Mouse (Mus musculus) megakaryocyte progenitor cell, adult 5-6 weeks (primary cell): ENCODE measurements around the gene Dnaaf2. TPM values are rescaled to one million over a fixed set of nuclear protein-coding genes. Genes with fewer than 3 reads are reported as not detected.

ENCODE experiments used
- ATAC-seq: replicated peaks from 2 replicates; pipeline ENCODE4 v1.8.0; 2016; ENCODE audit warnings: mild to moderate bottlenecking, moderate TSS enrichment, inconsistent platforms; ENCODE audit not compliant: poor library complexity
- total RNA-seq, 2 experiments: library from RNA; stranded (forward) in 1 of 2; stranded (reverse) in 1 of 2; fragments of 157-497, 149-512 nt in 1 of 2; fragments of 200-1000 nt in 1 of 2; gene quantifications; 2 replicates each; pipeline versions ENCODE4 v1.2.3 to v1.2.4; 2015 to 2017

The Dnaaf2 gene
- total RNA-seq (2015) (6.0 and 6.3 TPM in 2 replicates), total RNA-seq (2017) (5.3 and 7.5 TPM in 2 replicates)

DNA sequence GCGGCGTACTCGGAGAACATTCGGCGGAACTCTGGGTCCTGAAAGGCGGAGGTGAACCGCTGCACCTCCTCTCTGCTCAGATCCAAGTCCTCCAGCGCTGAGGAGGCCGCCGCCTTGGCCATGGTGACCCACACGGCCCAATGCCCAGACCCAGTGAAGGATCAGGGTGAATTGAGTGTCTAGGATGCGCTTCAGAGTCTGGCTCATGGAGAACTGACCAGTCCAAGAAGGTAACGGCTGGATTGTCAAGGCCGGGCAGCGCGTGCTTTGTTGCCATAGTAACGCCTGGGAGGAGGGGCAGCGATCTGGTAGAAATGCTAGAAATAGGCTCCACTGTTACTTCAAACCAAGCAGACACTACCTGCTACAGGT lies at the start of gene Dnaaf2:
Gene Dnaaf2 (minus strand): TSS at position 266 of the 372 bp plus-strand sequence.
- ATAC-seq: peak; percentile 35

DNA sequence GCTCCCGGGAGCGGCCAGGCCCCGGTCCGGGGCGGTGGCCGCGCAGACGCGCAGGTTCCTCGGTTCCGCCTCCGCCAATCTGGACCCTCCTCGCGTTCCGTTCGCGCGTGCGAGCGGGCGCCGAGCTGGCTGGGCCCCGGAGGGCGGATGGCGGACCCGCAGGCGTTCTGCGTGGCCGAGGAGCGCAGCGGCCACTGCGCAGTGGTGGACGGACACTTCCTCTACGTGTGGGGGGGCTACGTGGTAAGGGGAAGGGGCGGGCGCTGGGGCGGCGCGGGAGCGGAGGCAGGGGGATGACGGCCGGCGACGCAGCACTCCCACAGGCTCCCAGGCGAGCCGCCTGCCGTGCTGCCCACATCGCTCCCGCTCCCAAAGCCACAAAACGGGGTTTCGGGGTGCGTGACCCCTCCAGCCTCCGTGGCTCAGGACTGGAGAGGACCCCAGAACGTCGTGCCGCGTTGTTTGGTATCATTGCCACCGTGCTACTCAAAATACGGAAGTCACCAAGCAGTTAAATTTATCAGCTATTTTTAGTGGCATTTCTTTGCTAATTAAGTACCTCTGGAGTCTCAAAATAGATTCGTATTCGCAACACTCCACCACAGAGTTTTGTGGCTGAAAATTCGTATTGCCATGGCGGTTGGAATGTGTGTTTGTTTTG lies 43.7 kb upstream of the Dnaaf2 start:
- ATAC-seq: peak; percentile 81

DNA sequence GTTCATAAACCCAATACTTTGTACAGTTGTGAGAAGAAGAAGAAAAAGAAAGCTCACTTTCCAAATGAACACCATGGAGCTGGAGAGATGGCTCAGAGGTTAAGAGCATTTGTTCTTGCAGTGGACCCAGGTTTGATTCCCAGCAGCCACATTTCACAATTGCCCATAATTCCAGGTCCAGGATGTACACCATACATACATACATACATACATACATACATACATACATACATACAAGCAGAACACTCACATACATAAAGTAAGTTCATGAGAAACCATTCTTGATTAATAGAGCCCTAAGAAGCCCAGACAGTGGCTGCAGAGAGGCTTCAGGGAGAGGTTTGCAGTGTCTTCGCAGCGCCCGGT lies 43.2 kb upstream of the Dnaaf2 start:
- ATAC-seq: no peak

DNA sequence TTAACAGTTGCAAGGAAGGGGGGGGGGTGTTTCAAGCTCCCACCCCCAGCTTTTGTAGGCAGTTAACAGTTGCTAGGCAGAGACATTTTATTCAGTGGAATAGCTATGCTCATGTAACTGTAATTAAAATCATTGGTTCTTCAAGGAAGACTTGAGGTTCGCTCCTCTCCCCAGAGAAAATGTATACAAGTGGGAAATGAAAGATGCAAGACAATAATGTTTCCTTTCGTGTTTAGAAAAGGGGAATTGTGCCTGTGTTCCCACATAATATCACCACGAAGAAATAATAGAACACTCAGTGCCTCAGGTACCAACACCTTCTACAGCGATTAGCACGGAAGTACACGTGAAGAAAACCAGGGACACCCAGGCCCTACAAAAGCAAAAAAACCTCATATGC lies 42.6 kb upstream of the Dnaaf2 start, which contains the start of gene Klhdc1:
Gene Klhdc1 (plus strand): TSS at position 301 of the 400 bp plus-strand sequence.
- no peak for ATAC-seq

DNA sequence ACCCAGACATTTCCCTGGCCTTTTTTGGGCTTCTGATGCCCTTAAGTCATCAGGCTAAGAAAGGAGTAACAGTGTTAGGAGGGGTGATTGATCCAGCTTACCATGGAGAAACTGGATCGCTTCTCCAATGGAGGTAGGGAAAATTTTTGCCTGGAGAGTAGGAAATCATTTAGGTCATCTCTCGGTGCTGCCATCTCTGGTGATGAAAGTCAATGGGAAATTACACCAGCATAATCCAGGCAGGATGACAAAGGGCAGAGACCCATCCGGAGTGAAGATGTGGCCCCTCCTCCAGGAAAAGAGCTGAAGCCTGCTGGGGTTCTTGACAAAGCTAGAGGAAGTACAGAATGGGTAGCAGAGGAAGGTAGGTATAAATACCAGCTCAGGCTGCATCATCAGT lies 40.1 kb upstream of the Dnaaf2 start:
- ATAC-seq: no peak

DNA sequence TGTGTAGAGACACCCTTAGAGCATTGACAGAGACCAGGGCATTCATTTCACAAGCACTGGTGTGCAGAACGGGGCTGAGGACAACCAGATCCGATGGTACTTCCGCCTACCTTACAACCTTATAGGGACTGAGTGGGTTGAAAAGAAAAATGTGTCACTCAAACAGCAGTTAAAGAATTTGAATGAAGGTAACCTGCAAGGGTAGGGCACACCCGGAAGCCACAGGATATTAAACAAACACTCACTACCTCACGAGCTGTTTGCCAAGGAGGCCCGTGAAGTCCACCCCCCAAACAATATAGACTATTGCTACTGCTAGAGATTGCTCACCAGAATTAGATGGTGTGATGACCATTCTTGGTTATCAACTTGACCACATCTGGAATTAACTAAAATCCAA lies 37.6 kb upstream of the Dnaaf2 start:
- no peak for ATAC-seq

DNA sequence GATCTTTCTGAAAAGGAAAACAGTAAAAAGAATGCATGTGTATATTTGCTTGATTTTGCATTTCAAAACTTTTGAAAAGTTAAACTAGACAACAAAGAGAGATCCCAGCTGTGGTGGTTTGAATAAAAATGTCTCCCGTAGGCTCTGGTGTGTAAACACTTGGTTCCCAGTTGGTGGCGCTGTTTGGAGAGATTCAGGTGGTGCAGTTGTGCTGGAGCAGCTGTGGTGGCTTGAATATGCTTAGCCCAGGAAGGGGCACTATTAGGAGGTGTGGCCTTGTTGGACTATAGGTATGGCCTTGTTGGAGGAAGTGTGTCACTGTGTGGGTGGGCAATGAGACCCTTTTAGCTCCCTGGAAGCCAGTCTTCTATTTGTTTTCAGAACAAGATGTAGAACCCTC lies 31.0 kb upstream of the Dnaaf2 start:
- peak; percentile 74 for ATAC-seq

DNA sequence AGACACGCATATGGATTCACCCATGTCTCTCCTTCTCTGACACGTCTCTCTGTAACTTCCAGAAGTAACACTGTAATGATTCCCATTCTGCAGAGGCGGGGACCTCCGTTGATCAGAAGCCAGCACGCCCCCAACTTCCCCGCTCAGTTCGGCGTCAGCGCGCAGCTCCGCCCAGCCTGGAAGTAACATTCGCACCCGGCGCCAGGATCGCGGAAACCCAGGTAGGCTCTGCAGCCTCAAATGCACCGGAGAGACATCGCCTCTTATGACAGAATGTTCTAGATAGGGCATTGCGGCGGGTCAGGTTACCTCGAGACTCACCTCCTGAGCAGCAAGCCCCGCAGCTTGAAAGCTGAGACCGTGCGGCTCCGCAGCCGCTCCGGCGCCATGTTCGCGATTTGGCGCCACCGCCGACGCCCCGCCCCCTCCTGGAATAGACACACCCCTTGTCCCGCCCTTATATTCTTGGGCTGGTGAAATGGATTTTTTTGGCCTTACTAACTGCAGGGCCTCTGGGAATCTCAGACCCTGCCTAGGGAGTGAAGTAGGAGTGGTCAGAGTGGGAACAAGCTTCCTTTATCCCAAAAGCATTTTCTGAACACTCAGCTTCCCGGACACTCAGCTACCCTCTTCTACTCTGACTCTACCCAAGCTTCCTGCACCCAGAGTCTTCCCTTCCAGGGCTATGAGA lies 29.7 kb upstream of the Dnaaf2 start, which contains the start of gene Pole2:
Gene Pole2 (minus strand): TSS at position 420 of the 691 bp plus-strand sequence.
- ATAC-seq: peak; percentile 92

DNA sequence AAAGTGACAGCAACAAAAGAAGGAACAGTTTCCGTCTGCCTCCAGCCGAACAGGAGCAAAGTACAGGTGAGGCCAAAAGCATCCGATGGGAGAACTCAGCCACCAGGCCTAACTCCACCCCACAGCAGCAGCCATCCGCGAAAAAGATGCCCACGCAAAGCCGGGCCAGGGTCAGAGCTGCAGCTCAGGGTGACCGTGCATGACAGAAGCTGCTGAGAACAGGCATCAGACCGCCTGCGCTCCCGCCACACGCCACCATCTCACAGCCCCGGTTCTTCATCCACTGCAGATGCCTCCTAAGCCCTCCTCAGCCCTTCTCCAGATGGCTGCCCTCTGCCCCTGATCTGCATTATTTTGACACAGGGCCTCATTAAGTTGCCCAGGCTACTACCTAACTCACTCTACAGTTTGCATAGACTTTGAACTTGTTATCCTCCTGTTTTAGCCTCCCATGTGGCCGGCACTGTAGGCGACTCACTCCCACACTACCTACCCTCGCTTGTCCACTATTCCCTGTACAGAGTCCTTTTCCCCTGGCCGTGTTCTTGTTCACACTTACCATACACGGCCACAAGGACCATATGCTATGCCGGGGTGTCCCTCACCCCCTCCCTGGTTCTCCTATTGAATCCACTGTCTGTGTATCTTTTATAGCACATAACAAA lies 22.5 kb upstream of the Dnaaf2 start:
- ATAC-seq: no peak

DNA sequence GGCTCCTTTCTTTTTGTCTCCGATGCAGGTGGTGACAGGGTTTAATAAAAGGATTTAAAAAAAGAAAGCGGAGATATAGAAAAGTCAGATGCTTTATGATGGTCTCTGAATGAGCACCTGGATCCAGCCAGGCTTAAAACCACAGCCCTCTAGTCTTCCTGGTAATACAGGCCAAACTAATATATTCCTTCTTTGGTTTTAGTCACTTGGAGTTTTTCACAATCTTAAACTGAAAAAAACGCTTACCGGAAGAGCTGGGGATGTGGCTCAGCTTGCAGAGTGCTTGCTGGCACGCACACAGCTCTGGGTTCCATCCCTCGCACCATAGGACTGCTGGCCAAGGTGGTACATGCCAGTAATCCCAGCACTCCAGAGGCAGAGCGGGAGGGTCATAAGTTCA lies 18.4 kb upstream of the Dnaaf2 start:
- no peak for ATAC-seq

DNA sequence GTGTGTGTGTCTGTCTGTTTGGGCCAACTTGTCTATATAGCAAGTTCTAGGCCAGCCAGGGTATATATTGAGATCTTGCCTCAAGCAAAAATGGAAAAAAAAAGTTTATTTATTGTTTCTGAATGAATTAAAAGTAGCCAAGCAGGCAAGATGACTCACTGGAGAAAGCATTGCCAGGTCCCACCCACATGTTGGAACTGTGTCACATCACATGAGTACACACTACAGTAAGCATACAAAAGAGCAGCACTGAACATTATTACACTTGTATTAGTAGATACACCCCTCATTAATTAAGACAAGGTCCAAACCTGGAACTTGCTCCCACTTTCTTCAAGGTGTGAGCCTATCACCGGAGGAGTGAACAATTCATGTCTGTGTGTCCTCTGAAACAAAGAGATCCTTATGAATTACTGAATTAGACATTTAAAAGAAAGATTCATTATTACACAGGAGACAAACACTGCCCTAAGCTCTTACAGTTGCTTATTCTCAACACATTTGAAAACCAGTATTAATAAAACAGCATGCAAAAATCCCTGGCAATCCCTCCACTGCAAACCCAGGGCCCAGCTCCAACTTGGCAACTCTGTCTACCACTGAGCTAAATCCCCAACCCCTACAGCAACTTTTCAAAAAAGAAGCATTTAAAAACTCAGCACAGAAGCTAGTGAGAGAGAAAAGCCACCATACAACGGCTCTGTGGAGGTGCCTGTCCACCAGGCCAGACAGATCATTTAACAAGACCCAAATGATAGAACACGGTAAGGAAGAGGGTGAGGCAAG lies 17.0 kb upstream of the Dnaaf2 start:
- ATAC-seq: no peak

DNA sequence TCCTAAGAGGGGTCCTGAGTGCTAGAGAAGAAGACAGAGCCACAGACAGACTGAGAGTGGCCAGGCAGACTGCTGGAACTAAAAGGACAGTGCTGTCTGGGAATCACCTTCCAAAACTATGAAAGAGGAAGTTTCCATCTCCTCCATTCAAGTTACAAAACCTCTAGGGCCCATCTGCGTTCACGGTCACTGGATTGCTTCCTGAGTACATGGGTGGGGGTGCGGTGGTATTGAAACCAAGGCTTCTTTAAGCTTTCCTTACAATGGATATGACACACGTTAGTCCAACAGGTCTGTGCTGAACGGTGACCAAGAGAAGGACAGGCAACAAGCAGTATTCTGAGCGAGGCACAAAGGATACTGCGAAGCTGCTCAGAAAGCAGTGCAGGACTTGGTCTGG lies 16.2 kb upstream of the Dnaaf2 start:
- ATAC-seq: peak; percentile 78

DNA sequence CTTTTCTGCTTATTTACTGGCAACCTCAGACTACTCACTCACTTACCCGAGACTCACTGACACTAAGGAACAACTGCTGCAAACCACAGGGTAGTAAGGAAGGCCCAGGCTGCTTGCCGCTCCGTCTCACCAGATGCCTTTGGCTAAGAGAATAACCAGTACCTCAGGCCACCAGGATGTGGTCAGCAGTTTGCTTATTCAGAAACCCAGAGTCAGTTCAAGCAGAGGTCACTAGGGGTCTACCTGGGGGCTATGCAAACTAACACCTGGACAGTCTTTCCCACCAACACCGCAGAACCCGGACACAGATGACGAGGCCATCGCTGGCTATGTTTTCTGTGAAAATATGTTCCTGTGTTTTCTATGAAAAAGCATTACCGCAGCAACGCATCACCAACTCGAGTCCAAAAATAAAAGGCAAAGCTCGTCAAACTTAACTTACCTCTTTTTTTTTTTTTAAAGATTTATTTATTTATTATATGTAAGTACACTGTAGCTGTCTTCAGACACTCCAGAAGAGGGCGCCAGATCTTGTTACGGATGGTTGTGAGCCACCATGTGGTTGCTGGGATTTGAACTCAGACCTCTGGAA lies 15.1 kb upstream of the Dnaaf2 start:
- no peak for ATAC-seq

DNA sequence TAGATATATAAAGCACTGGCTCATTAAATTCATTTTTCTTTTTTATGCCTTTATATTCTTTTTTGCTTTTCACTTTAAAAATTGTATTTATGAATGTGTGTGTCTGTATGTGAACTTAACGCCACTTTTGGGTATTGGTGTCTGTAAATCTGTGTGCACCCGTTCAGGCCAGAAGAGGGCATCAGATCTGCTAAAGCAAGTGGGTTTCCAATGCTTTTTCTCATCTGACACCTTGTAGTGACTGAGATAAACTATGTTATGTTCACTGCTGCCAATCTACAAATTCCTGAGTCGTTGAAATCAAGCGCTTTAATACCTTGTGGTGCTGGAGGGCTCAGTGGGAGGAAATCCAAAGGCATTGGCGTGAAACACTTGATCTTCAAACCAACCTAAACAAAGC lies 12.8 kb upstream of the Dnaaf2 start:
- ATAC-seq: peak; percentile 51

DNA sequence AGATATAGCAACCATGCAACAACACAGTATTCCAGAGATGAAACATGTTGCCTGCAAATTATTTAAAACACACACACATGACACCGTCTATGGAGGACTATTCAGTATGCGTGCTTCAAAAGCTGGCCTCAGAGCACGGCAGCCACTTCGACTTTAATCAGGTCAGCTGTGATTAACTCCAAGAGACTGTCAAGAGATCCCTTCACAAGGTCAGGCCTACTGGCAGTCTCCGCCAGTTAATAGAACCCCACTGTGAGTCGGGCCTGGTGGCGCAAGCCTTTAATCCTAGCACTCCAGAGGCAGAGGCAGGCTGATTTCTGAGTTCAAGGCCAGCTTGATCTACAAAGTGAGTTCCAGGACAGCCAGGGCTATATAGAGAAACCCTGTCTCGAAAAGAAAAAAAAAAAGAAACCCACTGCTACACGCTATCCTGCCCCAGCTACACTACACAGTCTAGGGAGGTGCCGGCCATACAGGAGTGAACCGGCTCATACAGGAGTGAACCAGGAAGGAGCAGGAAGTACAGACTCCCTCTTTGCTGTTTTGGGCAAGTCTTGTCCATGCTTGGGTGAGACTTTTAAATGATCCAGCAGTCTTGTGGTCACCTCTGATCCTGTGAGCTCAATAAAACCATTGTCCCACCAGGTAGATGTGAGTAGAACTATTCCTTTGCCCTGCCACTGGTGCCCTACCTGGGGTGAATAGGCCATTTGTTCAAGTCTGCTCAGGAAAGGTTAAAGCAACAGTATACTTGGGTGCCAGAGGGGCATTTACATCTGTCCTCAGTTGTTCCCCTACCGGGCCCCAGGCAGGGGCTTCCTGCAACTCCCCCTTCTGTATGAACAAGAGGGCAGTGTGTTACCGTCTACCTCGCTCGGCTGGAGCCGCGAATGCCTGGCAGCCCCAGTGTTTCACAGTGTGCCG lies 12.1 kb upstream of the Dnaaf2 start:
- no peak for ATAC-seq

DNA sequence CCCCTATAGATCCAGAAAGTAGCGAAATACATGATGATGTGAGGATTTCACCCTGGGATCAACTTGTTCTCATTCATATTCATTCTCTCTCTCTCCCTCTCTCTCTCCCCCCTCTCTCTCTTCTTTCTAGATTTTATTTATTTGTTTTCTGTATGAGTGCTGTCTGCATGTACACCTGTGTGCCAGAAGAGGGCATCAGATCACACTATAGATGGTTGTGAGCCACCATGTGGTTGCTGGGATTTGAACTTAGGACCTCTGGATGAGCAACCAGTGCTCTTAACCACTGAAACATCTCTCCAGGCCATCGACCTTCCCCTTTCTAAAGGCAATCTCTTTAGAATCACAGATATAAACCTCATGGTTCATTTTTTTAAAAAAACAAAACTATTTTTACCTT lies 10.3 kb upstream of the Dnaaf2 start:
- ATAC-seq: no peak

DNA sequence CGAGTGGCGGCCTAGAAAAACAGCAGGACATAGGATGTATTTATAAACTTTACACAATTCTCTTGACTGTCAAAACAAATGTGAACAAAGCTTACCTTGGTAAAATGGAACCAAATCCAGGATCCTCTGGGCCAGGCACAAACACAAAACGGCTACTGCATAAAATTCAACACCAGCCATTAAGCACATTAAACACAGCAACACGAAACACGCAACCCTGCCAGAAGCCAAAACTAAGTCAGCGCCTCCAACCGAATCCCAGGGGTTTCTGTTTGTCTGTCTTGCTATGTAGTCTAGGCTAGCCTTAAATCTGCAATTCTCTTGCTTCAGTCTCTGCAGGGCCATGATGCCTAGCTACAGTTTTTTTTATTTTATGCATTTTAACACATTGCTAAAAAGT lies 9.7 kb upstream of the Dnaaf2 start:
- ATAC-seq: no peak

DNA sequence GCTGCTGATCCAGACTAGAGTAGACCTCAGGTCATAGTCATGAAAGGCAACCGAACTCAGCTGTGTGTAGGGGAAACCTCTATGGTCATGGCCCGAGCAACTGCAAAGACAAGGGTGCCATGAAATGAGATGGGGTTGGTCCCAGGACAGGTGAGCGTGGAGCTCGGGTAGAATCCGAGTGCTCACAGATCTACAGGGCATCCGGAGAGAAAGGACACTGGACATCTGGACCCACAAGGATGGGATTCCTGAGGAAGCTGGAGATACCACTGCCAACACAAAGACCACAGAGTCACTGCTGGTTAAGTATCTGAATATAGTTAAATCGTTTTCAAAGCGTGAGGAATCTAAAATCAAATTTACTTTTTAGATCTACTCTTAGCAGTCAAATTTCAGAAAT lies 9.2 kb upstream of the Dnaaf2 start:
- ATAC-seq: no peak

DNA sequence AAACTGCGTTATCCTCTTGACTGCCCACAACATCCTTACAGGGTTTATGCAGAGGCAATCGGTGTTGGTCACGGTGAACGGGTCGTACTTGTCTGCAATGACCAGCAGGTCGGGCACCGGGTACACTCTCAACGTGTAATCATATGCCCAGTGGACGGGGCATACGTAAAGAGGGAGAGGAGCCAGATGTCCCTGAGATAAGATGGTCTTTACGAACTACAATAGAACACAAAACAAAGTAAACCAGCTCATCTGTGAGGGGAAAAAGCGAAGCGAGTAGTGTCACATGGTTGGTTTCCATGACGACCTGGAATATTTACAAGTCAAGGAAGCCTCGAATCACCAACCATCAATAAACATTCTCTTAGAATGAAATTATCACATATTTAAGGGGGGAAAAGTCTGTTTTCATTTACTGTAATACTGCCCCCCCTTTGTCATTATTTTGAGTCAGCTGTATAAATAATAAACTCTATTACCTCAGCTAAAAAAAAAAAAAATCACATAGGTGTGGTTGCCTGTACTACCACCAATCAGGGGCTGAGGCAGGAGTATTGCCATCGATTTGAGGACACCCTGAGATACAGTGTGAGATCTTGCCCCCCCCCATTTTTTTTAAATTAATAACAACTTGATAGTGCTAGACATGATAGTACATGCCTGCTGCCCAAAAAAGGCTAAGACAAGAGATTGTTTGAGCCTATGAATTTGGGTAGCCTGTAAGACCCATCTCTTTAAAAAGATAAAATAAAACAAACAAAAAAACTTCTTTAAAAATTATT lies 6.0 kb upstream of the Dnaaf2 start, which contains the start of gene Gm49384:
Gene Gm49384 (minus strand): TSS at position 216 of the 782 bp plus-strand sequence.
- no peak for ATAC-seq
